Mouse (Mus musculus) ES-Bruce4 (cell line): ENCODE measurements around the gene D5Ertd579e. TPM values are rescaled to one million over a fixed set of nuclear protein-coding genes. Genes with fewer than 3 reads are reported as not detected.

Experiments
- H3K27ac ChIP-seq: 2 replicates; pipeline ENCODE4 v1.5.1; 2012; ENCODE audit warnings: low read length, inconsistent platforms; ENCODE audit not compliant: insufficient read depth
- H3K27me3 ChIP-seq: 2 replicates; pipeline ENCODE4 v1.6.1; 2012; ENCODE audit warnings: mild to moderate bottlenecking, low read length, inconsistent platforms; ENCODE audit not compliant: control insufficient read depth, poor library complexity, insufficient read depth, severe bottlenecking
- H3K36me3 ChIP-seq: 2 replicates; pipeline ENCODE4 v1.6.1; 2012; ENCODE audit warnings: inconsistent platforms, mild to moderate bottlenecking, low read length, moderate library complexity; ENCODE audit not compliant: control insufficient read depth, poor library complexity, insufficient read depth, severe bottlenecking
- H3K4me1 ChIP-seq: one replicate; pipeline ENCODE4 v1.8.1; 2011; ENCODE audit warnings: low read length; ENCODE audit not compliant: control insufficient read depth, insufficient read depth
- H3K4me3 ChIP-seq: 2 replicates; pipeline ENCODE4 v1.5.1; 2011; ENCODE audit warnings: low read depth, mild to moderate bottlenecking, low read length
- H3K9ac ChIP-seq: 2 replicates; pipeline ENCODE4 v1.6.1; 2012; ENCODE audit warnings: low read depth, mild to moderate bottlenecking, inconsistent platforms; ENCODE audit not compliant: poor library complexity, severe bottlenecking
- H3K9me3 ChIP-seq: replicated peaks from 2 replicates; pipeline ENCODE4 v1.6.1; 2012; ENCODE audit warnings: mild to moderate bottlenecking, low read length, inconsistent platforms; ENCODE audit not compliant: control insufficient read depth, poor library complexity, insufficient read depth, severe bottlenecking
- CTCF ChIP-seq: IDR thresholded peaks from one replicate; pipeline ENCODE4 v1.8.1; 2011; ENCODE audit warnings: low read depth, low read length
- EP300 ChIP-seq: IDR thresholded peaks from 2 replicates; pipeline ENCODE4 v1.6.1; 2011; ENCODE audit warnings: low read depth, low read length; ENCODE audit not compliant: insufficient read depth
- POLR2A ChIP-seq: IDR thresholded peaks from one replicate; pipeline ENCODE4 v1.8.1; 2011; ENCODE audit warnings: low read length; ENCODE audit not compliant: insufficient read depth
- polyA plus RNA-seq: library from polyadenylated mRNA; stranded (reverse); fragments of >200 nt; gene quantifications from 2 replicates; pipeline ENCODE4 v1.2.4, GENCODE M21; 2011; ENCODE audit warnings: low read depth; ENCODE audit not compliant: missing spikeins, insufficient read depth, insufficient read length

Gene D5Ertd579e
- polyA plus RNA-seq, 1 experiment: 44.1 TPM

GRCm38 (mm10) chr5:36719135-36719534 lies 23.3 kb upstream of the D5Ertd579e start:
- Histone ChIP-seq H3K27me3 (no peaks in the 10 kb centered on the region), H3K27ac (no peak overlapping the region), H3K9ac (no peak overlapping the region), H3K36me3 (no peaks in the 10 kb centered on the region), H3K4me3 (no peak overlapping the region), H3K4me1 (no peaks in the 10 kb centered on the region), H3K9me3 (no peaks in the 10 kb centered on the region)
- TF ChIP-seq EP300 (no peak), CTCF (no peak), POLR2A (no peak)

DNA sequence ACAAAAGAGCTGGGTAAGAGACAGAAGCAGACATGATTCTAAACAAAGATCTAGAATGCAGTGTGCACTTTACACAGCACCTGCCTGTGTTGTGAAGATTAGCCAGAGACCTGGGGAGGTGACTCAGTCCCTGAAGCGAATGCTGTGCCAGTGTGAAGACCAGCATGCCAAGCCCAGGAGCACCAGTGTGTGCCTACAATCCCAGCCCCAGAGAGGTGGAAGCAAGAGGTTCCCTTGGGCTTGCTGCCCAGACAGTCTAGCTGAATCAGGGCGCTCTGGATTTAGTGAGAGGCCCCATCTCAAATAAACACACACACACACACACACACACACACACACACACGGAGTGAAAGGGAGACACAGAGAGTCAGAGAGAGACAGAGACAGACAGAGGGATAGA lies 22.1 kb upstream of the D5Ertd579e start:
- TF ChIP-seq CTCF: no peak
- no peak for TF ChIP-seq POLR2A
- no peak for TF ChIP-seq EP300
- no peak overlapping the region for H3K4me3 ChIP-seq
- no peak overlapping the region for H3K27ac ChIP-seq
- H3K4me1 ChIP-seq: no peaks in the 10 kb centered on the region
- no peaks in the 10 kb centered on the region for H3K9me3 ChIP-seq
- H3K9ac ChIP-seq: no peak overlapping the region
- no peaks in the 10 kb centered on the region for H3K36me3 ChIP-seq
- H3K27me3 ChIP-seq: no peaks in the 10 kb centered on the region

DNA sequence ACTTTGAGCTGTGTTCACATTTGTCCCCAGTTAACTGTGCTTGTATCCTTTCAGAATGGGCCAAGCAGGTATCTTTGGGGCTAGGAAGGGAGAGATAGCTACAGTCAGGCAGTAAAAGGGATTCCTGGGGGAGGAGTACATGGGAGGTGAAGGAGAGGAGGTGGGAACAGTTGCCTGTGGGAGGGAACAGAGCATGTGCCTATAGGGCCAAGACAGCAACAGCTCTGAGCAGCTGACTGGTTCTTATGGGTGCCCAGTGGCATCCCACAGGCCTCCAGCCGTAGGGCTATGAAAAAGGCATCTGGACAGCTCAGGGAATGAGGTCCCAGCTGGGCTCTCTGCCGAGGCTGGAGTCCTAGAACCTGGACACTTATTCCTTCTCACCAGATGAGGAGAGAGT lies 21.0 kb upstream of the D5Ertd579e start:
- H3K27ac ChIP-seq: no peak overlapping the region
- TF ChIP-seq EP300 (no peak), CTCF (no peak), POLR2A (no peak)
- no peaks in the 10 kb centered on the region for H3K4me1 ChIP-seq
- H3K36me3 ChIP-seq: no peaks in the 10 kb centered on the region
- no peaks in the 10 kb centered on the region for H3K9me3 ChIP-seq
- H3K4me3 ChIP-seq: no peak overlapping the region
- no peaks in the 10 kb centered on the region for H3K27me3 ChIP-seq
- H3K9ac ChIP-seq: no peak overlapping the region

DNA sequence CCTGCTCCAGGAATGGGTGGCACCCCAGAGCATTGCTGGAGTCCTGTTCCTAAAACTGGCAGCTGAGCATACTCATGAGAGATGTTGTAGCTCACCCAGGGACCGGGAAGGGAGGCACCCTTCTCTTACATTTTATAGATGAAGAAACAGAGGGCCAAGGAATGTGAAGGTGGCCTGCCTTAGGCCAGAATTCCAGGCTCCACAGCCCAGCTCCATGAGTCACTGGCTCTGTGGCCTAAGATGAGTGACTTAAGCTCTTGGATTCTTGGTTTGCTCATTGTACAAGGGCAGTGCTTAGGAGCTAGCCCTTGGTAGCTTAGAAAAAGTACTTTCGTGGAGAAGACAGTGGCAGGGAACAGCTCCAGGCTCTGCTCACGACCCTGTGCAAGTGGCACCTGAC lies 19.0 kb upstream of the D5Ertd579e start:
- no peaks in the 10 kb centered on the region for H3K9me3 ChIP-seq
- no peak overlapping the region for H3K9ac ChIP-seq

DNA sequence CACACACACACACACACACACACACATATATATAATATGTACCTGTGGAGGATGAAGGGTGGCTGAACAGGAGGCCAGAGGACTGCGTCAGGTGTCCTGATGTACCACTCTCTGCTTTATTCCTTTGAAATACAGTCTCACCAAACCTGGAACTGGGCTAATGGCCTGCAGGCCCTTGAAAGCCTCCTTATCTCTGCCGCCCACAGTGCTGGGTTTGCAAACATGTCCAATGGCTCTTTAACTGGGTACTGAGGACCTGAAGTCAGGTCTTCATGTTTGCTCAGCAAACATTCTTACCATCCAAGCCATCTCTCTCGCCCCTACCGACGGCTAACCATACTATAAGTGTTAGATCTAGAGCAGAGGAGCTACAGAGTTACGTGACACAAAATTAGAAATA lies 17.9 kb upstream of the D5Ertd579e start:
- Histone ChIP-seq H3K4me1 (no peaks in the 10 kb centered on the region), H3K4me3 (no peak overlapping the region), H3K9ac (no peak overlapping the region), H3K36me3 (no peaks in the 10 kb centered on the region), H3K27ac (no peak overlapping the region), H3K27me3 (no peaks in the 10 kb centered on the region), H3K9me3 (no peaks in the 10 kb centered on the region)
- TF ChIP-seq EP300 (no peak), POLR2A (no peak), CTCF (no peak)

More for the DNA sequence above, 19.0 kb upstream of the D5Ertd579e start:
- TF ChIP-seq CTCF: no peak
- no peak for TF ChIP-seq EP300
- TF ChIP-seq POLR2A: no peak
- Histone ChIP-seq H3K4me1 (no peaks in the 10 kb centered on the region), H3K27ac (no peak overlapping the region), H3K27me3 (no peaks in the 10 kb centered on the region), H3K36me3 (no peaks in the 10 kb centered on the region), H3K4me3 (no peak overlapping the region)

- H3K4me3 ChIP-seq: peak overlapping the region; percentile 39
- no peak overlapping the region for H3K27ac ChIP-seq
- no peak for TF ChIP-seq POLR2A
- TF ChIP-seq EP300: no peak
- no peak for TF ChIP-seq CTCF
- no peaks in the 10 kb centered on the region for H3K36me3 ChIP-seq
- no peaks in the 10 kb centered on the region for H3K27me3 ChIP-seq
- 0 out of 2 replicates have a peak overlapping the region, but pooled peaks have one; percentile 11 for H3K9ac ChIP-seq
- H3K4me1 ChIP-seq: no peaks in the 10 kb centered on the region
- H3K9me3 ChIP-seq: no peaks in the 10 kb centered on the region
These were observed 17.0 kb upstream of the D5Ertd579e start for GRCm38 (mm10) chr5:36712553-36713534.
